Mouse (Mus musculus) liver, embryonic 15.5 days (tissue): ENCODE measurements at regions not wholly inside any gene's neighbourhood (a gene's known extent, or its start where the extent isn't known, plus 50 kb on each side); places are given as distances from the start of the nearest gene placed in this dataset.
A peak's percentile ranks its signal among the peaks of the same experiment; 100 is the strongest.
"Not testable (repeated sequence)": the region's sequence is repeated elsewhere in the genome, so short reads cannot be mapped to it uniquely, and the experiment has no call there.

ENCODE experiments used
- ATAC-seq: fragments of 200-750 bp; cut with Nextera tagmentation; 2 replicates; pipeline ENCODE4 v1.8.0; 2017; ENCODE audit warnings: moderate number of reproducible peaks, mild to moderate bottlenecking, moderate library complexity; ENCODE audit not compliant: insufficient read depth
- H3K27ac ChIP-seq: fragments of 300-500 bp; sonication (generic); replicated peaks from 2 replicates; pipeline ENCODE4 v1.5.1; 2015; ENCODE audit warnings: mild to moderate bottlenecking, inconsistent platforms
- H3K27me3 ChIP-seq: fragments of 300-500 bp; sonication (generic); 2 replicates; pipeline ENCODE4 v1.6.1; 2015; ENCODE audit warnings: mild to moderate bottlenecking, inconsistent platforms
- H3K36me3 ChIP-seq: fragments of 300-500 bp; sonication (generic); replicated peaks from 2 replicates; pipeline ENCODE4 v1.6.1; 2015; ENCODE audit warnings: moderate library complexity, mild to moderate bottlenecking, inconsistent platforms
- H3K4me1 ChIP-seq: fragments of 300-500 bp; sonication (generic); replicated peaks from 2 replicates; pipeline ENCODE4 v1.6.1; 2015; ENCODE audit warnings: inconsistent platforms
- H3K4me2 ChIP-seq: fragments of 300-500 bp; sonication (generic); 2 replicates; pipeline ENCODE4 v1.6.1; 2015; ENCODE audit warnings: moderate library complexity, mild to moderate bottlenecking, inconsistent platforms
- H3K4me3 ChIP-seq: fragments of 300-500 bp; sonication (generic); replicated peaks from 2 replicates; pipeline ENCODE4 v1.5.1; 2015; ENCODE audit warnings: mild to moderate bottlenecking, inconsistent platforms
- H3K9ac ChIP-seq: fragments of 300-500 bp; sonication (generic); 2 replicates; pipeline ENCODE4 v1.6.1; 2015; ENCODE audit warnings: moderate library complexity, mild to moderate bottlenecking, inconsistent platforms
- H3K9me3 ChIP-seq: fragments of 300-500 bp; sonication (generic); replicated peaks from 2 replicates; pipeline ENCODE4 v1.6.1; 2016; ENCODE audit warnings: inconsistent platforms
- WGBS: fragments of 180-500 bp; shearing (Covaris S2); methylation state at CpG from one replicate; pipeline ENCODE4 v1.1.7; 2015; ENCODE audit warnings: mixed read lengths; ENCODE audit not compliant: insufficient replicate concordance; 5-methylcytosine and 5-hydroxymethylcytosine counted together

DNA sequence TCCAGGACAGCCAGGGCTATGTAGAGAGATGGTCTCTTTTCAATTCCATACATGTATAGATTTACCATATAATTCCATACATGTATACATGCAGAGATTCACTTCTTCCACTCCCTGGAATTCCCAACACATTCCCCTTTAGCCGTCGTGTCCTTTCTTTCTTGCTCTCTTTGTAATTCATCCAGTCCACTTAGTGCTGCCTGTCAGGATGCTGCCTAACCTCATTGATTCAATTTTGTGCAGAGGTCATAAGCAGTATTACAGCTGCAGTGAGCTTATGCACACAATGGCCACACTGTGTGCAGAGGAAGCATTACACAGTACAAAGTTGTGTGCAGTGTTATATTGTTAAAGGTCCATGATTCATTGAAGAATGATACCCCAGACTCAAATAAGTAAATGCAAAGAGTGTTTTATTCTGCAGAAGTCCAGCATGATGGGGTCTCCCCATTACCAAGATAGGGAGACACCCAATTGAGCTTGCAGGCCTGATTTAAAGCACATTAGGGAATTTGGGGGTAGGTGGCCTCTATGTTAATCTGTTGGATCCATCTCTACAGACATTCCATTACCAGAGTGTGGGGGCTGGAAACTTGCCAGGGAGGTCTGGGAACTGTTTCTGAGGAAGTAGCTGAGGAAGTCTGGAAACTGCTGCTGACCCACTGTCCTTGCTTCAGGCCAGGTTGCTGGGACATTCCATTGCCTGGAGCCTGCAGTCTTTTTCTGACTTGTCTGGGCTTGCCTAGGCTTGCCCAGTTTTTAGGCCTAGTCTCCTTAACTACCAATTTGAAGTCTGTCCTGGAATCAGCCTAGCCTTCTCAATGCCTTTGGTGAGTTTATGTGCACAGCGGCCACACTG is 72.8 kb downstream of the Fam161a start:
- ATAC-seq, result no peak
- Histone ChIP-seq H3K4me1 (no peaks in the 10 kb centered on the region), H3K4me2 (no peak overlapping the region), H3K27me3 (no peaks in the 10 kb centered on the region), H3K9ac (no peak overlapping the region), H3K4me3 (no peak overlapping the region), H3K36me3 (no peaks in the 10 kb centered on the region), H3K9me3 (no peaks in the 10 kb centered on the region), H3K27ac (no peak overlapping the region)
- 75% methylated on average over 3 of the region's 3 CpGs for WGBS

DNA sequence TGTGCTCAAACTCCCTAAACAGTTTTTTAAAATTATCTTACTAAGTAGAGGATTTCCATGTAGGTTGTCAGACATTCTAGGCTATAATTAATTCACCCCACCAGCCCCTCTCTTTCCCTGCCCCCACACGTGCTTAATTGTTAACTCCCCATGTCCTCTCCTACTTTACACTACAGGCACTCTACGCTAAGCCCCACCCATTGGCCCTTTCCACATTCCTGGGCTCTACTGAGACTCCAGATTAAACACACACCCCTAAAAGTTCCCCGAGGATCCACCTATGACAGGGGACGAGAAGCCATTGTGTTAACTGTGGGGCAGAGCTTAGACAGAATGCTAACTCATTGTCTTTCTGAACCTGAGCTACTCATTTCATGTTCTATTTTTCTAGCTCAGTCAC is 74.3 kb downstream of the Fam161a start:
- H3K27me3 ChIP-seq, result no peaks in the 10 kb centered on the region
- WGBS, result 45% methylated on average over 4 of the region's 4 CpGs
- no peak for ATAC-seq

DNA sequence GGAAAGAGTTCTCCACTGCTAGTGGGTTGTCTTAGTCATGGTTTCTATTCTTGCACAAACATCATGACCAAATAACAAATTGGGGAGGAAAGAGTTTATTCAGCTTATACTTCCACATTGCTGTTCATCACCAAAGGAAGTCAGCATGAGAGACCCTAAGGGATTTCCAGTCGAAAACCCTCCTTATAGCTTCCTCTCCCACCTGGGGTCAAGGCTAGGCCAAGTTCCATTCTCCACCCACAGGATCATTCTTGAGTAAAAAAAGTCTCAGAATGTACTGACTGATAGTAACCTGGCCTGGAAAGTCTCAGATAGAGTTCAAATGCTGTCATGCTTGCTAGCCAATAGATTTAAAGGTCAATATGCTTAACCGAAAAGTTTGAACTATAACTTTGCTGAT is 76.5 kb downstream of the Fam161a start:
- H3K36me3 ChIP-seq, H3K4me1 ChIP-seq, H3K27me3 ChIP-seq, H3K9me3 ChIP-seq, ATAC-seq, H3K27ac ChIP-seq, H3K9ac ChIP-seq, H3K4me3 ChIP-seq, H3K4me2 ChIP-seq: not testable (repeated sequence)
- WGBS, result 58% methylated on average over 2 of the region's 2 CpGs

More for the DNA sequence above, 74.3 kb downstream of the Fam161a start:
- Histone ChIP-seq H3K27ac (no peak overlapping the region), H3K4me2 (no peak overlapping the region), H3K4me3 (no peak overlapping the region), H3K36me3 (no peaks in the 10 kb centered on the region), H3K9me3 (no peaks in the 10 kb centered on the region), H3K9ac (no peak overlapping the region), H3K4me1 (no peaks in the 10 kb centered on the region)

DNA sequence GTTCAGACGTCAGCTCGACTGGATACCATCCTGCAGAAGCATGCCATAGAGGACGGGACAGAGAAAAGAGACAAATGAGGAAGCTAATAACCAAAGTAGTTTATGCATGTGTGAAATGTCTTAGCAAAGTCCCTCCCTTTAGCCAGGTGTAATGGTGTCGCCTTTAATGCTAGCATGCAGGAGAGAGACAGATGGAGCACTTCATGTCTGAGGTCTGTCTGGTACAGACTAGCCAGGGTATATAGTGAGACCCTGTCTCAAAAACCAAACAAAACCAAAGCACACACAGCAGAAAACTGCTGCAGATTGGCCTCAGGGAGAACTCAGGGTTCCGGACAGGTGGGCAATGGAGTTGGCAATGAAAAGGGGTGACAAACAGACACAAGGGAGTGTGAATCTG is 88.0 kb downstream of the Fam161a start:
- no peak overlapping the region for H3K27ac ChIP-seq
- ATAC-seq, result no peak
- 0 out of 2 replicates have a peak, but pooled peaks cover 3% of the 10 kb centered on the region for H3K9me3 ChIP-seq
- H3K9ac ChIP-seq, result no peak overlapping the region
- no peaks in the 10 kb centered on the region for H3K4me1 ChIP-seq
- H3K36me3 ChIP-seq, result no peaks in the 10 kb centered on the region
- WGBS, result 44% methylated on average over 5 of the region's 5 CpGs
- H3K4me2 ChIP-seq, result no peak overlapping the region
- H3K27me3 ChIP-seq, result no peaks in the 10 kb centered on the region
- no peak overlapping the region for H3K4me3 ChIP-seq

DNA sequence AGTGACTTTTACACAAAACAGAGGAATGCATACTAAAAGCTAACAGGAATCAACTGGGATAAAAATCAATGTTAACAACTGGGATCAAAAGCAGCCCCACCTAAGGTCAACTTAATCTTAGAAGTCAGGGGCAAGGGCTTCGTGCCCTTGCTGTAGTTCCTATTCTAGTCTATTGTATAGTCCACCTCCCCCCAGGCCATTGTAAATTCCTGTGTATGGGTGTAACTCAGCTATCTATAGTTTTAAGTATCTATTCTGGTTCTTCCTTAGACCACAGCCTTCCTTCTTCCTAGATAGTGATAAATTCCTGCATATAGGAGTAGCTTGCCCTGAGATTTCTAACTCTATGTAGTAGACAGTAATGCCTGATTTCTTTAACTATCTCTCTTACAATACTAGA is 88.4 kb downstream of the Fam161a start:
- H3K4me1 ChIP-seq, H3K9me3 ChIP-seq, H3K27me3 ChIP-seq, ATAC-seq, H3K4me3 ChIP-seq, H3K4me2 ChIP-seq, H3K9ac ChIP-seq, H3K27ac ChIP-seq, H3K36me3 ChIP-seq: not testable (repeated sequence)
- 19% methylated on average over 1 of the region's 1 CpGs for WGBS

DNA sequence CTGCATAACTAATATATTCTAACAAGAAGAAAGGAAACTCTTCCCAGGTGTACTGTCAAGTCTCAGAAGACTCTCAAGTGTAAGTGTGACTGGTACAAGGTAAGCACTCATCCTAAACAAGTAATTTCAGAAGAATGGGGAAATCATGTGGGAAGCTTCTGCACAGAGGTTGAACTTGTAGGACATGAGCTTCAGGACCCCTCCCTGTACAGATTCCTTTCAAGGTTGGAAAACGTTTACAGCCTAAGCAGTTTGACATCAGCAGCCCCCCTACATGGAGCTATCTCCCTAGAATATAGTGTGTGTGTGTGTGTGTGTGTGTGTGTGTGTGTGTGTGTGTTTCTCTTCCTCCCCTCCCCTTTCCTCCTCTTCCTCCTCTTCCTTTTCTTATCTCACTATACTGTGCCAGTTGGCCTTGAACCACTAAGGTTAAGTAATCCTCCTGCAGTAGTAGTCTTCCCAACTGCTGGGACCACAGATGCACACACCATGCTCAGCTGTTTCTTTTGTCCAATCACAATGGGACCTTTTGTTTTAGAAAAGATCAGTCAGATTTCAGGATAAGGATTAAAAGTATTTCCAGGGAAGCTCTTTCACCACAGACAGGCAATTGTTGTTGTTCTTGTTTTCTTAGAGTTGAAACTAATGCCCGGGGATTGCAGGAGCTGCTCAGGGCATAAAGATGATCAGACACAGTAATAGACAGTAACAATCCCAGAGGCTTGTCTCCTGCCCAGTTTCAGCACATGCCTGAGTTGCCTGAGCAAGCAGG is 89.3 kb downstream of the Fam161a start:
- no peak overlapping the region for H3K4me3 ChIP-seq
- WGBS, result 51% methylated on average over 2 of the region's 2 CpGs
- H3K9me3 ChIP-seq, result 0 out of 2 replicates have a peak, but pooled peaks cover 3% of the 10 kb centered on the region
- H3K4me1 ChIP-seq, result no peaks in the 10 kb centered on the region
- no peak overlapping the region for H3K27ac ChIP-seq
- H3K36me3 ChIP-seq, result no peaks in the 10 kb centered on the region
- H3K27me3 ChIP-seq, result no peaks in the 10 kb centered on the region
- no peak overlapping the region for H3K4me2 ChIP-seq
- H3K9ac ChIP-seq, result no peak overlapping the region
- ATAC-seq, result no peak

DNA sequence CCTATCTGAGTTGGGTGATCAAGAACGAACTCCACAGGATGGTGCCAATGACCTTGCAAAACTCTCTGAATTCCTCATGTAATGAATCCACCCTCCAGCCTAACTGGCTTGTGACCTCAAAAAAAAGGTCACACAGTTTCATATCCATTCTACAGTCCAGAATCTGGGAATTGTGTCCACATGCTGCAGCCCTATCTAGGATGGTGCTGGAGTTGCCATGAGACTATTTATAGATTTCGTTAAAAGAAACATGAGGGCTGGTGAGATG is 89.8 kb downstream of the Fam161a start:
- WGBS, result 55% methylated on average over 2 of the region's 2 CpGs
- H3K27ac ChIP-seq, result no peak overlapping the region
- no peak for ATAC-seq

DNA sequence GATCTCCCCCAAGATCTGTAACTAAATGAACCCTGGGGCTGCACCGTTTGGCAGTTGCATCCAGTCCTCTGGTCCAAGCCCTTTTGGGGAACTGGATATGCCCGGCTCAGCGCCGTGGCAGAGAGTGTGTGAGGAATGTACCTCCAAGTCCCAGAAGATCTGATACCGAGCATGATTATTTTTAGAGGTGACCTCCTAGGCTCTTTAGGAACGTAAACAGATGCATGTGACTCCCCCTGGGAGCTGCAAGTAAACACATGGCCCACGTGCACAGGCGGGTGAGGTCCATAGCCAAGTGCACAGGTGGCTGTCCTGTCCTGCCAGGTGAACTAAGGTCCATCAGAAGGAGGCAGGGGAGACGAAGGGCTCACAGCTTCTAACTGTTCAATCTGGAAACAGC is 107.3 kb downstream of the Fam161a start:
- H3K27ac ChIP-seq, result no peak overlapping the region
- 61% methylated on average over 9 of the region's 9 CpGs for WGBS
- H3K4me1 ChIP-seq, result no peaks in the 10 kb centered on the region
- H3K27me3 ChIP-seq, result no peaks in the 10 kb centered on the region
- H3K36me3 ChIP-seq, result no peaks in the 10 kb centered on the region
- no peak overlapping the region for H3K4me2 ChIP-seq
- ATAC-seq, result no peak
- H3K9ac ChIP-seq, result no peak overlapping the region
- no peaks in the 10 kb centered on the region for H3K9me3 ChIP-seq
- H3K4me3 ChIP-seq, result no peak overlapping the region

More for the DNA sequence above, 89.8 kb downstream of the Fam161a start:
- H3K4me2 ChIP-seq, result no peak overlapping the region
- no peaks in the 10 kb centered on the region for H3K36me3 ChIP-seq
- H3K27me3 ChIP-seq, result no peaks in the 10 kb centered on the region
- H3K4me1 ChIP-seq, result no peaks in the 10 kb centered on the region
- H3K4me3 ChIP-seq, result no peak overlapping the region
- 0 out of 2 replicates have a peak, but pooled peaks cover 3% of the 10 kb centered on the region for H3K9me3 ChIP-seq
- no peak overlapping the region for H3K9ac ChIP-seq

DNA sequence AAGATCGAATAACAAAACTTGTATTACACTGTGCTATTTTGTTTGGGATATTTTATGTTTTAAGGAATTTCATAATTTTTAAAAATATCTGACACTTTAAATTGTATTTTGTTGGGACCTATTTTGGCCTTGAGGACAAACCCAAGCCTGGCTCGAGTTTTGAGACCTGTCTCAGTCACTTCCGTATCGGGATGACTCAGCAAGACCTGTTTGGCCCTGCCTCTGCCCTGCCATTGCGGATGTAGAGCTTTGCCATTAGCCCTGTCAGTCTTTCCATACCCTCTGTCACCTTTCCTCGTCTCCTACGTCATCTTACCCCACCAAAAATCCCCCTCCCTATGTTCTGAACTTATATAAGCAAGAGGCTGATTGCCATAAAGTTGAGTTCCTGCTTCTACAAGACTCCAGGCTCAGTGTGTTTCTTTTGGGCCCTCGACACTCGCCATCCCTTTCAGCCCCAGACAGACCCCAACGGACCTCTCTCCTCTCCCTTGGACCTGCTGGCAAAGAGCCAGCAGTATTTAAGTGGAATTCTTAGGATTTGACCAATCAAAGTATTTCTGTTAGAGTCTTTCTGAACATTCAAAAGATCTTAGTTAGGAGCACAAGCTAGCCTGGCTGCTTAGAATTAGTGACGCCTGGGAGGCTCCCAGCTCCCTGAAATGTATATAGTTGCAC is 113.3 kb downstream of the Fam161a start:
- H3K4me2 ChIP-seq, result no peak overlapping the region
- no peak overlapping the region for H3K27ac ChIP-seq
- no peaks in the 10 kb centered on the region for H3K36me3 ChIP-seq
- H3K4me1 ChIP-seq, result peaks cover 9% of the 10 kb centered on the region
- ATAC-seq, result no peak
- H3K27me3 ChIP-seq, result no peaks in the 10 kb centered on the region
- no peak overlapping the region for H3K9ac ChIP-seq
- H3K4me3 ChIP-seq, result no peak overlapping the region
- WGBS, result 71% methylated on average over 11 of the region's 11 CpGs
- no peaks in the 10 kb centered on the region for H3K9me3 ChIP-seq

DNA sequence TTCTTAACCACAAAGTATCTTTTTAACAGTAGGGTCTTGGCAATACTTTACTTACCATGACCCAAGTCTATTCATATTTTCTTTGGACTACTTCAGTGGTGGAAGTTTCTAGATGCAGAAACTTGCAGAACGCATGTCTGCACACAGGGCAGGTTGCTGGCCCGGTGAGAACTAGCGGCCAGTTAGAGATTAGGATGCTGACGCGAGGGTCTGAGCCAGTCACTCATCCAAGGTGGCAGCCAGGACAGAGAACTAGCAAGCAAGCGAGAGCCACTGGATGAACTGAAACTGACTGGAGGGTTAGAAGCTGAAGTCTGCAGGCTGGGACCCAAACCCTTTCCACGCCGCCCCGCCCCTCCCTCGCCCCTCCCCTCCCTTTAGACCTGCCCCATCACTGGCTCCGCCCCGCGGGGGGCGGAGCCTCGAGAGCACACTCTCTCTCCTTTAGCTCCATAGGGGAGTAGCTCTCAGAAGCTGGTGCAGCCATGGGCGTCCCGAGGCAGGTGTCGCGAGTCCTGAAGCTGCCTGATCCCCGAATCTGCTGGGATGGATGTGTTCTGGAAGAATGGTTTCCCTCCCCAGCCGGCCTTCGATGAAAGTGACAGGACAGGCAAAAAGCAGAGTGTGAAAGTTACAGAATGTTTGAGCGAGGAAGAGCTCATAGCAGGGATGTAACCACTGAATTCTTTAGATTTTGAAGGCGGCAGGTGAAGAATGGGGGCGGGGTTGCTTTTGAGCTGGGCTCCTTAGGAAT is 117.0 kb downstream of the Fam161a start:
- peak; percentile 81 for ATAC-seq
- Histone ChIP-seq H3K9ac (no peak overlapping the region), H3K27me3 (no peaks in the 10 kb centered on the region), H3K4me3 (peak overlapping the region; percentile 48), H3K9me3 (no peaks in the 10 kb centered on the region), H3K4me1 (peaks cover 9% of the 10 kb centered on the region), H3K4me2 (peak overlapping the region; percentile 73), H3K27ac (no peak overlapping the region), H3K36me3 (no peaks in the 10 kb centered on the region)
- WGBS, result 2% methylated on average over 25 of the region's 25 CpGs

DNA sequence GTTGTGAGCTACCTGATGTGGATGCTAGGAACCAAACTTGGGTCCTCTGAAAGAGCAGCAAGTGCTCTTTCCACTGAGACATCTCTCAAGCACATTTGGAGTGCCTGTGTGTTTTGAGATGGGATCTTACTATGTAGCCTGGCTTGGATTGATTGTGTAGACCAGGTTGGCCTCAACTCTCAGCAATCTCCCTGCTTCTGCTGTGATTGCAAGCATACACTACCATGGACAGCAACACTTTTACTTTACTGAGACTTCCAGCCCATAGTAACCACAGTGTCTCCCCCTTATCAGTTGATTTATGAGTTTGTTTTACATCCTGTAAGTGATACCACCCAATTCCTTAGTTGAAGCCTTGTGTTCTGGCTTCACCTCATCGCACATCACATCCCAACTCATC is 123.8 kb downstream of the Fam161a start:
- Histone ChIP-seq H3K4me2 (no peak overlapping the region), H3K4me3 (no peak overlapping the region), H3K9me3 (no peaks in the 10 kb centered on the region), H3K27me3 (no peaks in the 10 kb centered on the region), H3K9ac (no peak overlapping the region), H3K27ac (no peak overlapping the region), H3K4me1 (no peaks in the 10 kb centered on the region), H3K36me3 (no peaks in the 10 kb centered on the region)
- 46% methylated on average over 1 of the region's 1 CpGs for WGBS
- ATAC-seq, result no peak
